Mouse (Mus musculus) ovary, adult 10 weeks (tissue): Measurements from ENCODE around the gene Pecr. TPM values are rescaled to one million over a fixed set of nuclear protein-coding genes. Genes with fewer than 3 reads are reported as not detected.

Experiments
- polyA plus RNA-seq: library from polyadenylated mRNA; stranded (reverse); fragments of 350-450 nt; fragmentation: Illumina TruSeq; extraction: RNeasy Lipid Tissue Mini Kit (QIAGEN cat#74804); gene quantifications from one replicate; pipeline ENCODE4 v1.2.3, GENCODE M21; 2014

Gene Pecr
- 14.3 TPM for polyA plus RNA-seq

GRCm38 (mm10) chr1:72283992-72284485 lies at the start of gene Pecr, which contains the start of gene Tmem169:
Gene Pecr (minus strand): TSS chr1:72284314.
Gene Tmem169 (plus strand): TSS chr1:72284369.

DNA sequence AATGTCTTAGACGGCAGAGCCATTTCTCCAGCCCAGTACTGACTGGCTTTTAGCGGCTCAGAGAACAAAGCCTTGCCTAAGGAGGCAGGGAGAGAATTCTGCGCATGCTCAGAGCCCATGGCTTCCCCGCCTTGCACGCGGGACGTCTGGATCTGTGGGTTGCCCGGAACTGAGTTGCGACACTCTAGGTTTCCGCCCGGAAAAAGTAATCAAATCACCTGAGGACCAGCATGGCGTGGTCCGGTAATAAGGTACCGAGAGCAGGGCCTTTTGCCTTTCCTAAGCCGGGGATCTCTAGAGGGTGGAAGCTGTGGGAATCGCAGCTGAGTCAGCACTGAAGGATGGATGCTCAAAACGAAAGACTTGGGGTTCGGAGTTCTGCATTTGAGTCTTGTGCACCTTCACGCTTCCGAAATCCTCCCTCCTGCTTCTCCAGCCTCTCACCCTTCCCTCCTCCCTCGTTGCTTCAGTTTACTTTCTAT lies 23.2 kb upstream of the Pecr start, which contains the start of gene Xrcc5:
TSS of gene Xrcc5 (plus strand) at position 105 of the 482 bp plus-strand sequence.

GRCm38 (mm10) chr1:72211701-72212699 lies 72.1 kb downstream of the Pecr start, which contains the start of gene Mreg:
Gene Mreg (minus strand): TSS chr1:72212307.

Other genes with a start within 250 kb of the Pecr start
- gene Mreg, start 72.0 kb downstream of the Pecr start, polyA plus RNA-seq = 7.0 TPM
- gene Tmem169, start 55 bp upstream of the Pecr start, polyA plus RNA-seq = 4.2 TPM
- gene Xrcc5, start 23.1 kb upstream of the Pecr start, polyA plus RNA-seq = 46.1 TPM